Mouse (Mus musculus) testis, adult 2 months (tissue): ENCODE results near the gene Hist1h2bj. TPM values are rescaled to one million over a fixed set of nuclear protein-coding genes. Genes with fewer than 3 reads are reported as not detected.

ENCODE experiments used
- H3K27ac ChIP-seq: fragments of 200-500 bp; 2 replicates; pipeline ENCODE4 v1.5.1; 2012; ENCODE audit warnings: low read depth, low read length; ENCODE audit not compliant: control insufficient read depth, insufficient read depth
- H3K27me3 ChIP-seq: fragments of 200-500 bp; 2 replicates; pipeline ENCODE4 v1.6.1; 2012; ENCODE audit warnings: mild to moderate bottlenecking, low read length, moderate library complexity; ENCODE audit not compliant: control insufficient read depth, insufficient read depth
- H3K36me3 ChIP-seq: fragments of 200-500 bp; 2 replicates; pipeline ENCODE4 v1.6.1; 2012; ENCODE audit warnings: mild to moderate bottlenecking, low read length; ENCODE audit not compliant: control insufficient read depth, insufficient read depth
- H3K4me1 ChIP-seq: fragments of 200-500 bp; 2 replicates; pipeline ENCODE4 v1.6.1; 2012; ENCODE audit warnings: low read length; ENCODE audit not compliant: control insufficient read depth, insufficient read depth
- H3K4me3 ChIP-seq: fragments of 200-500 bp; 2 replicates; pipeline ENCODE4 v1.5.1; 2012; ENCODE audit warnings: low read depth, mild to moderate bottlenecking, low read length, moderate library complexity, mixed read lengths; ENCODE audit not compliant: control insufficient read depth
- CTCF ChIP-seq: fragments of 200-500 bp; IDR thresholded peaks from 2 replicates; pipeline ENCODE4 v1.5.1; 2012; ENCODE audit warnings: low read depth, mild to moderate bottlenecking, inconsistent platforms, low read length, moderate library complexity; ENCODE audit not compliant: control insufficient read depth, insufficient read depth, insufficient replicate concordance
- POLR2A ChIP-seq: fragments of 200-500 bp; IDR thresholded peaks from 2 replicates; pipeline ENCODE4 v1.6.1; 2012; ENCODE audit warnings: low read depth, mild to moderate bottlenecking, inconsistent platforms, low read length, moderate library complexity; ENCODE audit not compliant: control insufficient read depth
- polyA plus RNA-seq: library from polyadenylated mRNA; depleted of rRNA; stranded (reverse); fragments of >200 nt; gene quantifications from 2 replicates; pipeline ENCODE4 v1.2.3, GENCODE M21; 2012

Hist1h2bj gene
- polyA plus RNA-seq, 1 experiment = 7.9 TPM

- Histone ChIP-seq H3K27me3 (peaks cover 5% of the 10 kb centered on the region), H3K4me3 (no peak overlapping the region), H3K36me3 (no peaks in the 10 kb centered on the region), H3K27ac (no peak overlapping the region), H3K4me1 (peaks cover 11% of the 10 kb centered on the region)
- TF ChIP-seq CTCF (no peak), POLR2A (no peak)
Measured at GRCm38 (mm10) chr13:22007121-22007510, 35.9 kb upstream of the Hist1h2bj start.

- H3K27me3 ChIP-seq = peaks cover 5% of the 10 kb centered on the region
- TF ChIP-seq CTCF (no peak), POLR2A (no peak)
- H3K4me1 ChIP-seq = peaks cover 11% of the 10 kb centered on the region
Measured at GRCm38 (mm10) chr13:22007872-22008271, 35.1 kb upstream of the Hist1h2bj start.

GRCm38 (mm10) chr13:22008707-22009106 lies 34.3 kb upstream of the Hist1h2bj start:
- Histone ChIP-seq H3K36me3 (no peaks in the 10 kb centered on the region), H3K4me3 (no peak overlapping the region), H3K27ac (no peak overlapping the region), H3K4me1 (peaks cover 11% of the 10 kb centered on the region), H3K27me3 (peaks cover 5% of the 10 kb centered on the region)
- TF ChIP-seq CTCF = no peak
- TF ChIP-seq POLR2A = no peak

More at GRCm38 (mm10) chr13:22007872-22008271, 35.1 kb upstream of the Hist1h2bj start:
- no peak overlapping the region for H3K4me3 ChIP-seq
- no peaks in the 10 kb centered on the region for H3K36me3 ChIP-seq
- no peak overlapping the region for H3K27ac ChIP-seq

- Histone ChIP-seq H3K27ac (no peak within 1 kb of the TSS), H3K4me1 (peaks cover 11% of the 10 kb centered on the region), H3K4me3 (no peak within 1 kb of the TSS), H3K27me3 (peaks cover 5% of the 10 kb centered on the region), H3K36me3 (no peaks in the 10 kb centered on the region)
- TF ChIP-seq POLR2A (no peak), CTCF (no peak)
Measured at GRCm38 (mm10) chr13:22009642-22010041, 33.4 kb upstream of the Hist1h2bj start, which contains the start of gene Prss16. Gene Prss16, minus strand, starts transcription at chr13:22009742.

- no peak overlapping the region for H3K27ac ChIP-seq
- TF ChIP-seq POLR2A = no peak
- TF ChIP-seq CTCF = no peak
- H3K4me1 ChIP-seq = no peaks in the 10 kb centered on the region; the same call in 1 of the 2 replicates
- H3K27me3 ChIP-seq = 0 out of 2 replicates have a peak, but pooled peaks cover 2% of the 10 kb centered on the region
- H3K36me3 ChIP-seq = no peaks in the 10 kb centered on the region
- H3K4me3 ChIP-seq = no peak overlapping the region
Measured at GRCm38 (mm10) chr13:22013716-22014115, 29.3 kb upstream of the Hist1h2bj start.

- H3K27me3 ChIP-seq = 0 out of 2 replicates have a peak, but pooled peaks cover 2% of the 10 kb centered on the region
- no peak overlapping the region for H3K27ac ChIP-seq
- H3K4me3 ChIP-seq = no peak overlapping the region
- H3K36me3 ChIP-seq = no peaks in the 10 kb centered on the region
- TF ChIP-seq CTCF (no peak), POLR2A (no peak)
- H3K4me1 ChIP-seq = no peaks in the 10 kb centered on the region; the same call in 1 of the 2 replicates
Measured at GRCm38 (mm10) chr13:22014411-22014845, 28.6 kb upstream of the Hist1h2bj start.

- Histone ChIP-seq H3K27ac (no peak overlapping the region), H3K4me1 (peaks cover 7% of the 10 kb centered on the region), H3K4me3 (no peak overlapping the region), H3K27me3 (peaks cover 2% of the 10 kb centered on the region; the same call in 1 of the 2 replicates), H3K36me3 (no peaks in the 10 kb centered on the region)
- TF ChIP-seq POLR2A (no peak), CTCF (no peak)
Measured at GRCm38 (mm10) chr13:22015479-22016450, 27.2 kb upstream of the Hist1h2bj start.
